Mouse (Mus musculus): Measurements from ENCODE around the gene Derl3. TPM values are rescaled to one million over a fixed set of nuclear protein-coding genes. Genes with fewer than 3 reads are reported as not detected.
A peak's percentile ranks its signal among the peaks of the same experiment; 100 is the strongest.
"Not testable (repeated sequence)": the region's sequence is repeated elsewhere in the genome, so short reads cannot be mapped to it uniquely, and the experiment has no call there.

The Derl3 gene
- polyA plus RNA-seq, 1 experiment from 2014 or later = 3.7 TPM

DNA sequence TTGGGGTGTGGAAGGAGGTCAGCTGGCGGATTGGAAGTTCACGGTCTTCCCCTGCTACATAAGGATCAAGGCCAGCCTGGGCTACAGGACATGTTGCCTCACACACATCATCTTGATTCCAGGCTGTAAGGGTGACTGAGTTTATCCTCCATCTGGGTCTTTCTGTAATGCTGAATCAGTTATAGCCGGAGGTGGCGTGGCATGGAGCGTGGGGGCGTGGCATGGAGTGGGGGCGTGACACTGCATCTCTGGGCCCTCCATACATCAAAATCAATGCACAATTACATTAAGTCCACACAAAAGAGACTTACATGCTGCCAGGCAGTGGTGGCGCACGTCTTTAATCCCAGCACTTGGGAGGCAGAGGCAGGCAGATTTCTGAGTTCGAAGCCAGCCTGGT lies 12.9 kb upstream of the Derl3 start:
- whole genome bisulfite sequencing = 91% methylated on average over 10 of the region's 10 CpGs
- H3K9ac ChIP-seq = no peak overlapping the region
- H3K27ac ChIP-seq = peak overlapping the region; percentile 72; the same call in 1 of the 2 replicates

DNA sequence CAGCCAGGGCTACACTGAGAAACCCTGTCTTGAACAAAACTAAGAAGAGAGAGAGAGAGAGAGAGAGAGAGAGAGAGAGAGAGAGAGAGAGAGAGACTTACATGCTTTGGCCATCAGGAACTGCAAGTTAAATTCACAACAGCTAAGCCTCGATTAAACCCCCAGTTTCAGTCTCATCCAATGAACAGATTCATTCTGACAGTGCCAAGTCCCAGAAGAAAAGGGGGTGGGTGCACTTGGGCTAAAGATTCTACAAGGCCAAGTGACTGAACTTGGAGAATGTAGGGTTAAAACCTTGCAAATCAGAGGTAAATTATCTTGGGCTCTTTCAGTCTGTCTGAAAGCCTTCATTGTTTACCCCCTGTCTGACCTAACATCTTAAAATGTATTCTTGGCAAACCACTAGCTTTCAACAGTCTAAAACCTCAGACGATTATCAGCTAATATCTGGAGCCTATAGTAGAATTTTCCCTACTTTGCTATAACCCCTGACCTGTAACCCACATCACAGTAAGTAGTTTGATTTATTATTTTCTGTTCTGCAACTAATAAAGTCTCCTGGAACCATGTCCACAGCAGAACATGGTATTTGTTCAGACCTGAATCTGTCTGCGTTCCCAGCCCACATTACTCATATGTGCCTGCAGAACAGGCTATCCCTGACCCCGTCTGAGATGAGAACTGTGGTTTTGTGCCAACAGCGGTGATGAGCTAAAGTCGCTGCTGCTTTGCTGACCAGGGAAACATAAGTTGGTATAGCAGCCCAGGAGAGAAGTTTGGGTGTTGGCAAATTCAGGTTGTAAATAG lies 12.2 kb upstream of the Derl3 start:
- Histone ChIP-seq H3K9me3 (no peaks in the 10 kb centered on the region), H3K4me2 (replicated peaks) (0 out of 2 replicates have a peak overlapping the region, but pooled peaks have one; percentile 9), H3K36me3 (no peaks in the 10 kb centered on the region), H3K4me1 (peaks cover 19% of the 10 kb centered on the region), H3K4me3 (no peak overlapping the region), H3K27ac (peak overlapping the region; percentile 78), H3K27me3 (no peaks in the 10 kb centered on the region), H3K9ac (no peak overlapping the region)
- WGBS = 44% methylated on average over 6 of the region's 6 CpGs
- ATAC-seq (ENCODE audit: low FRiP score, low read depth) = no peak

More for the DNA sequence above, 12.9 kb upstream of the Derl3 start:
- H3K27me3 ChIP-seq = no peaks in the 10 kb centered on the region
- no peak overlapping the region for H3K4me3 ChIP-seq
- ATAC-seq (ENCODE audit: low FRiP score, low read depth) = no peak
- H3K36me3 ChIP-seq = no peaks in the 10 kb centered on the region
- H3K9me3 ChIP-seq = no peaks in the 10 kb centered on the region
- H3K4me2 ChIP-seq (replicated peaks) = no peak overlapping the region
- peaks cover 19% of the 10 kb centered on the region for H3K4me1 ChIP-seq

DNA sequence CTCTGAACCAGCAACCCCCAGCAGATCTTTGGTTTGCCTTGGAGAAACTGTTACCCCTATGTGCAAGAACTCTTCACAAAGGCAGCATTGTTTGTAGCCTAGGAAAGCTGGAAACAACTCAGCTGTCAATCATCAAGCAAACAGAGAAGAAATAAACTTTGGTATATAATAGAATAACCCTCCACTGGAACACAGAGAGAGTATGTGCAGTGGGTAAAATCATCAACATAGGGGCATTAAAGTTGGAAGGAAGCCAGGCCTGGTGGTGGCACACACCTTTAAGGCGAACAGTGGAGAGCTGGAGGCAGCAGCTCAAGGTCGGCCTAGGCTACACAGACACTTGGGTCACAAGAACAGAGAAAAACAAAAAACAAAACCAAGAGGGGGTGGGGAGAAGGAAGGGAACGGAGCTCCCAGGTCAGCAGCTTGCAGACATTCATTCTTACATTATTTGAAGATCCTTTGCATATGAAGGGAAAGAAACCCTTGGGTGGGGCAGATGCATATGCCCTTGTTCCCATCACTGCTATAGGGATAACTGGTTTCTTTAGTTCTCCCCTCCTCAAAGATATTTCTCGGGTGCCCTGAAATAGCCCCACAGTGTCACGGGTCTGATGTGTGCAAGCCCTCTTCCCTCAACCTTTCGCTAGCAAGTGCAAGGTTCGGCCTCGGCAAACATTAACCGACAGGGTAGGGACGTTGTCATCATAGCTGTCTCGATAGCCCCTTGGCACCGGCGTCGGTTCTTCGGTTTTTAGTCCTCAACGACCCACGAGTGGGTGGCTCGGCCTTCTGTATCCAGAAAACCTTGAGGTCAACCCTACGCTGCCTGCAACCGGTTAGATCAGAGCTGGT lies 11.4 kb upstream of the Derl3 start:
- H3K27me3 ChIP-seq = no peaks in the 10 kb centered on the region
- ATAC-seq (ENCODE audit: low FRiP score, low read depth) = no peak
- H3K4me2 ChIP-seq (replicated peaks) = peak overlapping the region; percentile 23; the same call in 1 of the 2 replicates
- H3K9ac ChIP-seq = no peak overlapping the region
- WGBS = 19% methylated on average over 20 of the region's 20 CpGs
- H3K4me3 ChIP-seq = no peak overlapping the region
- H3K4me1 ChIP-seq = peaks cover 19% of the 10 kb centered on the region
- no peaks in the 10 kb centered on the region for H3K36me3 ChIP-seq
- peak overlapping the region; percentile 78 for H3K27ac ChIP-seq
- no peaks in the 10 kb centered on the region for H3K9me3 ChIP-seq

DNA sequence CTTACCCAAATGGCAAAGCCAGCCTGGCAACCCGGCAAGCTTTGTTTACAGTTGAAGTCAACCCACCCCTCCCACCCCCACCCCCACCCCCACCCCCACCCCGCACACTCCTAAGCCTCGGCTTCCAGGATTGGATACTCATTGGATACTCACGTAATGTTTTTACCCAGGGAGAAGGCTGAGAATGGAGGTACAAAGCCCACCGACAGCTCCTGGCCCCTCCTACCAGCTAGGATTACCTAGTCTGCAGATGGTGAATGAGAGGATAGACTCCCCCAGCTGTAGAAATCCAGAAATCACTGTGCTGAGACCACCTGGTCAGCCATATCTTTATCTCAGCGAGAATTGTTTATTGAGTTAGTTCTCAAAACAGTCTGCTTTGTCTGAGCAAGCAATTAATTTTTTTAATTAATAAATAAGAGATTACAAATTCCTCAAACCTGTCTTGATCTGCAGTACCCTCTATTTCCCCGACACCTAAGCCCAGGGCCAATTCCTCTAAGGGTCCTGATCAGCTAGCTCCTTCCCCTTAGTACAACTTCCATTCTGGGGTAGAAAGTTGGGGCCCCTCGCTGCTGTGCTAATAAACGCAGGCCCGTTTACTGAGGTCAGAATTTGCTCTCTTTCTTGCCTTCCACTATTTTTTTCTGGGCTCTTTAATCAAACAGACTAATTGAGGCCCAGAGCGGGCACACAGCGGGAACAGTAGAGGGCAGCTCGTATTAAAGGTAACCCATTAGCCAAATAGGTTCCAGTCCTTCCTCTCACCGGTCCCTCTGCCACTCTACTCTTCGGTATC lies 10.6 kb upstream of the Derl3 start:
- ATAC-seq (ENCODE audit: low FRiP score, low read depth) = peak; percentile 68
- H3K27ac ChIP-seq = peak overlapping the region; percentile 17; the same call in 1 of the 2 replicates
- peak overlapping the region; percentile 48 for H3K4me2 ChIP-seq (replicated peaks)
- H3K9me3 ChIP-seq = no peaks in the 10 kb centered on the region
- no peaks in the 10 kb centered on the region for H3K36me3 ChIP-seq
- peak overlapping the region; percentile 5; the same call in 1 of the 2 replicates for H3K4me3 ChIP-seq
- no peaks in the 10 kb centered on the region for H3K27me3 ChIP-seq
- no peak overlapping the region for H3K9ac ChIP-seq
- peaks cover 19% of the 10 kb centered on the region for H3K4me1 ChIP-seq
- WGBS = 2% methylated on average over 15 of the region's 15 CpGs

DNA sequence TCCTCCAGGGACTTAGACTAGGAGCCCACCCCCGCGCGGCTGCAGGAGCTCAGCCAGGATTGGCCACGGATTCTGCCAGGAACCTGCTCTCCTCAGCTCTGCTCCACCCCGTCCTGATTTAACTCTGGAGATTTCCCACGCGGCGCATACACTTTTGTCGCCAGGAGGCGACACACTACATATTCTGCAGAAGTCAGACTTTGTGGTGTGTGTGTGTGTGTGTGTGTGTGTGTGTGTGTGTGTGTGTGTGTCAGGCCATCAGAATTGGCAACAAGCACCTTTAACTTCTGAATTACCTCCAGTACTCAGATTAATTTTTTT lies 10.0 kb upstream of the Derl3 start:
- Histone ChIP-seq H3K4me3 (peak overlapping the region; percentile 5; the same call in 1 of the 2 replicates), H3K27ac (0 out of 2 replicates have a peak overlapping the region, but pooled peaks have one; percentile 17), H3K27me3 (no peaks in the 10 kb centered on the region), H3K36me3 (no peaks in the 10 kb centered on the region), H3K9ac (no peak overlapping the region), H3K9me3 (no peaks in the 10 kb centered on the region), H3K4me1 (peaks cover 19% of the 10 kb centered on the region), H3K4me2 (replicated peaks) (peak overlapping the region; percentile 48)
- peak; percentile 66 for ATAC-seq (ENCODE audit: low FRiP score, low read depth)
- WGBS = under 1% methylated on average over 10 of the region's 10 CpGs

DNA sequence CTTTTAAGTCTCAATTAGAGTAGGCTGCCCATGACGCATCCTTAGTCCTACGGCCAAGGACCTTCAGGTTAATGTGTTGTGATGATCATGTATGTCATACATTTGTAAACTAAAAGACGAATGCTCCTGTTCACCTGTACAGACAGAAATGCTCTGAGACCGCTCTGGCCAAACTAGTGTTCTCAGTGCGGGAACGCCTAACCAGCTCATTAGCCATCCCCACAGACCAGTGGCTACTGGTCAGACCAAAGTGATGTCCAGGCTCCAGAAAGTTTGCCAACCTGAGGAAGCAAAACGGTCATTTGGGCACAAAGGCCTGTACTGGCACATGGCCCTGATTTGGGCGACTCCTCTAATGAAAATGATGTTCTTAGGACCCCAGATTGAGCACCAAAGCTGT lies 8.5 kb upstream of the Derl3 start:
- Histone ChIP-seq H3K27me3 (no peaks in the 10 kb centered on the region), H3K9ac (no peak overlapping the region), H3K4me1 (peaks cover 23% of the 10 kb centered on the region), H3K36me3 (no peaks in the 10 kb centered on the region), H3K9me3 (no peaks in the 10 kb centered on the region), H3K4me2 (replicated peaks) (no peak overlapping the region), H3K27ac (no peak overlapping the region), H3K4me3 (no peak overlapping the region)
- 92% methylated on average over 8 of the region's 8 CpGs for WGBS
- no peak for ATAC-seq (ENCODE audit: low FRiP score, low read depth)

DNA sequence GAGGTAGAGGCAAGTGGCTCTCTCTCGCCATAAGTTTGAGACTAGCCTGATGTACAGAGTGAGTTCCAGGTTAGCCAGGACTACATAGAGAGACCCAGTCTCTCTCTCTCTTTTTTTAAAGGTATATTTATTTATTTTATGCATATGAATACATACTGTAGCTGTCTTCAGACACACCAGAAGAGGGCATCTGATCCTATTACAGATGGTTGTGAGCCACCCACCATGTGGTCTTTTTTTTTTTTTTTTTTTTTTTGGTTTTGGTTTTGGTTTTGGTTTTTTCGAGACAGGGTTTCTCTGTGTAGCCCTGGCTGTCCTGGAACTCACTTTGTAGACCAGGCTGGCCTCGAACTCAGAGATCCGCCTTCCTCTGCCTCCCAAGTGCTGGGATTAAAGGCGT lies 5.7 kb upstream of the Derl3 start:
- H3K4me3 ChIP-seq; H3K9ac ChIP-seq; H3K4me2 ChIP-seq (replicated peaks); H3K27me3 ChIP-seq; H3K36me3 ChIP-seq; H3K9me3 ChIP-seq; ATAC-seq (ENCODE audit: low FRiP score, low read depth); H3K27ac ChIP-seq: not testable (repeated sequence)
- 85% methylated on average over 5 of the region's 5 CpGs for WGBS
- H3K4me1 ChIP-seq = peaks cover 10% of the 10 kb centered on the region

DNA sequence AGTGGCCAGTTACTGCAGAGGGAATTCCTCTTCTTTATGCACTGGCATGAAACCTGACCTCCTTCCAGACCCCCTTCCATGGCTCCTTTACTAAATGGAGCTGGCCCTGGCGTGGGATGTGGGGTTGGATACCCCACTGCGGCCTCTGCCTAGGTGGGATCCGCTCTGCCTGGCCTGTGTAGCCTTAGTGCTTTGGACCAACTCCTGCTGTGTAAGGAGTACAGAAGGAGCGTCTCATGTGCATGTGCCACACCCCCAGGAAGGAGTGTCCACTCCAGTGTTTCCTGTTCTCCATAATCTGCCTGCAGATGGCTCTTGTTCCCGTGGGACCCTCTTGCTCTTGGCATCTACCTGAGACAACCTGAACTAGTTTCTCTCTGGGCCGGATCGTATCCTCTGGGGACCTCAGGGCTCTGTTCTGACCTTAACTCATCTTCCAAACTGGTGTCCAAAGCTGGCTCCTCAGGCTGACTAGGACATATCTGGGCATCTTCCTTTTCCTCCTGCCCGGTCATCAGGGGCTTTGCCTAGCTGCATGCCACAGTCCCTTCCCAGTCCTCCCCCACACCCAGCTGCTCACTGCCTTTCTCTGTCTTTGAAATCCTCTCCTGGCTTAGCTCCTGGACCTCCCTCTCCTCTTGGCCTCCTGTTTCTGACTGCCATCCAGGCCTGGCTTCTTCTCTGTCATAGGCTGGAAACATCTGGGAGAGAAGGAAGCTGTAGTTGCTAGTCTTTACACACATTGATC lies 3.6 kb upstream of the Derl3 start:
- peaks cover 13% of the 10 kb centered on the region for H3K4me1 ChIP-seq
- H3K27ac ChIP-seq = no peak overlapping the region
- no peak overlapping the region for H3K4me2 ChIP-seq (replicated peaks)
- H3K36me3 ChIP-seq = peaks cover 6% of the 10 kb centered on the region
- no peaks in the 10 kb centered on the region for H3K9me3 ChIP-seq
- H3K27me3 ChIP-seq = no peaks in the 10 kb centered on the region
- no peak overlapping the region for H3K9ac ChIP-seq
- 48% methylated on average over 8 of the region's 8 CpGs for WGBS
- no peak overlapping the region for H3K4me3 ChIP-seq
- no peak for ATAC-seq (ENCODE audit: low FRiP score, low read depth)

DNA sequence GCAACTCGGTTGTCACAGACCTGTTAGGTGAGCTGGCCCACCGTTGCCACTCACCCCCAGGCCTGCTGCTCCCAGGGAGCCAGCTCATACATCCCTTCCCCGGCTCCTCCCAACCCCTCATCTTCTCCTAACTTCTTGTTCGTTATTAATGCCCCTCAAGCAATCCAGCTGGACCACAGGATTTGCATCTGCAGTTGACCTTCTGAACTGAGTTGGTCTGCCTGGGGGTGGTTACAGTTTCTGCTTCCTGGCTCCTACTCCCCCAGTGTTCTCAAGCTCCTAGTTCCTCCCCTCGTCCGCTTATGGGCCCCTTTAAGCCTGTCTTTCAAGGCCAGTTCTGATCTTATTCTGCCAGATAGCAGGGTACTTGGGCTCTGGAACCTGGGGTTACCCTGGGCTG lies 1.4 kb downstream of the Derl3 start:
- Histone ChIP-seq H3K27ac (no peak overlapping the region), H3K27me3 (no peaks in the 10 kb centered on the region), H3K36me3 (peaks cover 54% of the 10 kb centered on the region), H3K9ac (0 out of 2 replicates have a peak overlapping the region, but pooled peaks have one; percentile 9), H3K4me3 (no peak overlapping the region), H3K4me2 (replicated peaks) (0 out of 2 replicates have a peak overlapping the region, but pooled peaks have one; percentile 92), H3K9me3 (no peaks in the 10 kb centered on the region), H3K4me1 (peaks cover 9% of the 10 kb centered on the region)
- 61% methylated on average over 6 of the region's 6 CpGs for WGBS
- ATAC-seq (ENCODE audit: low FRiP score, low read depth) = no peak

DNA sequence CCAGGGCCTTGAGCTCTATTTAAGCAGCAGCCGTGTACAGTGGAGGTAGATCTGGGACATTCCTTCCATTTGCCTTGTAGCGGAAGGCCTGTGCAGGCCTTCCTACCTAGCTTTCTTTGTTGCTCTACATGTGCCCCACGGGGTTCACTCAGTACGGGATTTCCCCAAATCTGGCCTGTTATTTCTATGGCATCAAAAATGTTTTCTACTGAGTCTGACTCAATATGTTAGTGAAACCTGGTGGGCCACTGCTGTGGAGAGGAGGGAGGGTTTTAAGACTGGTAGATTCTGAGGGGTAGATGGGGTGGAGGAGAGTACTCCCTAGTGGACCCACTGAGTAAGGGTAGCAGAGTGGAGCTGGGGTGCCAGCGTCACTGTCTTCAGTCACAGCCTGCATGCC lies 2.5 kb downstream of the Derl3 start:
- no peaks in the 10 kb centered on the region for H3K9me3 ChIP-seq
- H3K4me2 ChIP-seq (replicated peaks) = no peak overlapping the region
- WGBS = 93% methylated on average over 5 of the region's 5 CpGs
- H3K27me3 ChIP-seq = no peaks in the 10 kb centered on the region
- H3K36me3 ChIP-seq = peaks cover 64% of the 10 kb centered on the region
- no peak overlapping the region for H3K4me3 ChIP-seq
- no peak overlapping the region for H3K27ac ChIP-seq
- H3K9ac ChIP-seq = no peak overlapping the region
- ATAC-seq (ENCODE audit: low FRiP score, low read depth) = no peak
- peaks cover 9% of the 10 kb centered on the region for H3K4me1 ChIP-seq

DNA sequence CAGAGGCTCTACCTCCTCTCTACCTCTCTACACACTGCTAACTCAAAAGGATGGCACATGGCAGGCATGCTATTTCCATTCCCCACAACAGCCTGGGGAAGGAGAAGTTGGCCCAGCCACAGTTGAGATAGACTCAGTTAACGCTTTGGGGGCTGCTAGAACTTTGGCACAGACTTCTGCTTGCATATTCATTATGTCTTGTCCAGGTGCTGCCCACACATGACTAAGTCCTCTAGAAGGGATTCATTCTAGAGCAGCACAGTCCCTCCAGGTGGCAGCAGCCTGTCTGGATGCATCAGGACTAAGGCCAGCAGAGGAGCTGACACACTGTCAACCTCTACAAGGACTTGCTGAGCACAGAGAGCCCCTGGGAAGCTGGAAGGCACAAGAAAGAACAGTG lies 3.0 kb downstream of the Derl3 start:
- Histone ChIP-seq H3K9me3 (no peaks in the 10 kb centered on the region), H3K36me3 (peaks cover 69% of the 10 kb centered on the region), H3K4me1 (peaks cover 9% of the 10 kb centered on the region), H3K4me3 (no peak overlapping the region), H3K27ac (no peak overlapping the region), H3K9ac (no peak overlapping the region), H3K27me3 (no peaks in the 10 kb centered on the region), H3K4me2 (replicated peaks) (no peak overlapping the region)
- no peak for ATAC-seq (ENCODE audit: low FRiP score, low read depth)
- 90% methylated on average over 1 of the region's 1 CpGs for WGBS
